Mouse (Mus musculus) induced T-regulatory cell, adult 2 months (primary cell): Measurements from ENCODE around the gene 5730409E04Rik.

Source experiments
- DNase-seq: peaks from one replicate; pipeline ENCODE4 v3.0.0-alpha.2; 2012; ENCODE audit warnings: low read depth

The 5730409E04Rik gene

DNA sequence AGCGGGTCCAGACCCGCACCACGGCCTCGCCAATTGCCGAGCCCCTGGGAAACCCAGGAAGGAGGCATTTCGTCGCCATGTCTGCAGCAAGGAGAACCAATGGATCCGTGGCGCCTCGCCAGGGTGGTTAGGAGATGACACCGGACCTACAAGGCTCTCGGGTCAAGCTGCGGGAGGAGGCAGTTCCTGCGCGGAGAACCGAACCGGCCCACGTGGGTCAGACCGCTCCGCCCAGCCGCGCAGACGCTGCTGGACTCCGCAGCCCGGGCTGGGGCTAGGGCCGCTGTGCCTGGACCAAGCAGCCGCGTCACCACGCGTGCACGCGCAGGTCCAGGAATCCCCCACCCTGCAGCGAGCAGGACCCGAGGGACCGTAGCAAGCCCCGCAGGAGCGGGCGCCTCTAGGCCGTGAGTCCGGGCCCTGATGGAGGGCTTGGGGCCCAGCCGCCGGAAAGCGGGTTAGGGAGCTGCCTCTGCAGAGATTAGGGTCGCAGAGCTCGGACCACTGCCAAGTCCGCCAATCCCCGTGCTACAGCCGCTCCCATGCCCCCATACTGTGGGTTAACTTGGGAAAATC is at the start of gene 5730409E04Rik:
Gene 5730409E04Rik, plus strand, starts transcription at position 213 of the 576 bp plus-strand sequence.
- peak; percentile 34 for DNase-seq

DNA sequence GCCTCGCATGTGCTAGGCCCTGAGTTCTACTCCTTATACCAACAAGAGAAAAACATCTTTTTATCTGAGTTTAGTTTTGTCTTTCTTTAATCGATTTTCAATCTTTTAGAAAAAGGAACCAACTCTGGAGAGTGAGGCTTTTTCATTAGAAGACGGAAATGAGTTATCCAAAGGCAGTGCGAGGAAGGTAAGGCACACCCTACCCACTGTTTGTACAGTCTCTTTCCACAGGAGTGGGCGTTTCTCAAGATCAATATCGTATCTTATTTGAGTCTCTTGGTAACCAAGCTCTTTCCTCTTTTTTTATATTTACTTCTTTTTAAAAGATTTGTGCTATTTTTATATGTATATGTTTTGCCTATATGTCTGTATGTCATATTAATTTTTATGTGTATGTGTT is 45.8 kb upstream of the 5730409E04Rik start:
- no peak for DNase-seq

DNA sequence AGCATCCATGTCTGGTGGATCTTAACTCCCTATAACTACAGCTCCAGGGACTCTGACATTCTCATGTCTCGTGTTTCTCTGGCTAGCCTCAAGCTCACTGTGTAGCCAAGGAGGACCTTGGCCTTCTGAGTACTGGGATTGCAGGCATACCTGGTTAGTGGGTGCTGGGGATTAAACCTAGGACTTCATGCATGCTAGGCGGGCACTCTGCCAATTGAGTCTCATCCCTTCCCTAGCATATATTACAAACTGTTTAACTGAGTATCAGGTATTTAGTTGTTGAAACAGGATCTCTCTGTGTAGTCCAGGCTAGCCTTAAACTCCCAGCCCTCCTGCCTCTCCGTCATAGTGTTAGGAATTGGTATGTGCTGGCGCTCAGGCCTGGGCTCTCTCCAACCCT is 42.4 kb upstream of the 5730409E04Rik start:
- no peak for DNase-seq

DNA sequence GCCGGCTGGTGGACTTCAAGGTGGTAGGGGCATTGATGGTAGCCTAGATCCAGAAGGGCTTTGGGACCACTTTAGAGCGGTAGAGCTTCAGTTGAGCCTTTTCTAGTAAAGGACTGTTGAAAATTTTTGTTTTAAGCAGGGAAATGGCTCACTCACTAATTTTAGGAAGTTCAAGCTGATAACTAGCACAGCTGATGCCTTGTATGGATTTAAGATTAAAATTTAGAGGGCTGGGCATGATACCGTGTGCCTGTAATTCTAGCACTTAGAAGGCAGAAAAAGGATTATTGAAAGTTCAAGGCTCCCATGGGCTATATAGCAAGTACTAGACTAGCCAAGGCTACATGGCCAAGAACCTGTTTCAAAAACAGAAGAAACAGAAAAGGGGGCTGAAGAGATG is 39.8 kb upstream of the 5730409E04Rik start:
- no peak for DNase-seq

DNA sequence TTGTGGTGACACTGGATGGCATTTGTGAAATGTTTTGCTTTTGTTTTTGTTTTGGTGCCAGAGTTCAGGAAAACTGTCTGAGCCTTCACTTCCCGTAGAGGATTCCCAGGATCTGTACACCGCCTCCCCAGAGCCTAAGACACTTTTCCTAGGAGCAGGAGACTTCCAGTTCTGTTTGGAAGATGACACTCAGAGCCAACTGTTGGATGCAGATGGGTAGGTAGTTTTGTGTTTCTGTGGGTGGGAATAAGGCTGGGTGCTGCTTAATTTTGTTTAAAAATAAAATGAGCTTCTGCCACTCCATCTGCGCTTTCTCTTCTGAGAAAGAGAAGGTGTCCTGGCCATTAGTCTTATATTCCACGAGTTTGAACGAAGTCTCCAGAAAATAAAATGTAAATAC is 33.3 kb upstream of the 5730409E04Rik start:
- DNase-seq, result no peak

DNA sequence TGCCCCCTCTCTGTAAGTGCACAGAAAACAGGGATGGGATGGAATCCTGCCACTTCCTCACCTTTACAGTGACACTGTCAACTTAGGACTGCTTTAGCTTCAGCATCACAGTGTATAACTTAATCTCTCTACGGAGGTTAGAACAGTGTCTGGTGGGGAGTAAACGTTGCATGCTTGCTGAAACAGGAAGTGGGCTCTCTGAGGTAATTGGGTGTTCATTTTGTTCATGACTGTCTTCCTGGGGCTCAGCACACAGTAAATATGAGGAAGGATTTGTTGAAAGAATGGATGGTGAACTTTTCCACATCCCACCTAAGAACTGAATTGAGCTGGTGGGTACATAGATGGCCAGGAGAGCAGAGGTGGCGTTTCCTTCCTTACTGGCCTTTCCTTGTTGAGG is 31.7 kb upstream of the 5730409E04Rik start:
- DNase-seq, result no peak

DNA sequence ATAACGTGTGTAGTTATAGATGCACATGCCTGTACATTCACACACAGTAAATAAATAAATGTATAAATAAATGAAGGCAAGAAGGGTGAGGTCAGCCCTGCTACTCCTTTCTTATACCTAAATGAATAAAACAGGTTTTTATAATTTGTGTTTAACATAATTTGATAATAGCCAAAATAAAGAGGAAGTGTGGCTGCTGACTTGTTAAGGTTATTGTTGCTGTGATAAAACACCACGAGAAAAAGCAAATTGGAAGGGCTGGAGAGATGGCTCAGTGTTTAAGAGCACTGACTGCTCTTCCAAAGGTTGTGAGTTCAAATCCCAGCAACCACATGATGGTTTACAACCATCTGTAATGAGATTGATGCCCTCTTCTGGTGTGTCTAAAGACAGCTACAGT is 30.5 kb upstream of the 5730409E04Rik start:
- no peak for DNase-seq

DNA sequence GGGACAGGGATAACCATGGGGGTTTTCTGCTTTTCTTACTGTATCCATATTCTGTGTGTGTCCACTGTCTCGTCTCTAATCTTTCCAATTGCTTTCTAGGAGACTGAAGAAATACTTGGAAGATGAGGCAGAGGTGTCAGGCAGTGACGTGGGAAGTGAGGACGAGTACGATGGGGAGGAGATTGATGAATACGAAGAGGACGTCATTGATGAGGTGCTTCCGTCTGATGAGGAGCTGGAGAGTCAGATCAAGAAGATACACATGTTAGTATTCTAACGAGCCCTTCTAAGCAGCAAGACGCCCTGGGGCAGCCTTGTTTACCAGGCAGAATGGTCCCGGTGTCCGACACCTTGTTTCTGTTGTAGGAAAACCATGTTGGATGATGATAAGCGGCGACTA is 23.9 kb upstream of the 5730409E04Rik start:
- DNase-seq, result no peak

DNA sequence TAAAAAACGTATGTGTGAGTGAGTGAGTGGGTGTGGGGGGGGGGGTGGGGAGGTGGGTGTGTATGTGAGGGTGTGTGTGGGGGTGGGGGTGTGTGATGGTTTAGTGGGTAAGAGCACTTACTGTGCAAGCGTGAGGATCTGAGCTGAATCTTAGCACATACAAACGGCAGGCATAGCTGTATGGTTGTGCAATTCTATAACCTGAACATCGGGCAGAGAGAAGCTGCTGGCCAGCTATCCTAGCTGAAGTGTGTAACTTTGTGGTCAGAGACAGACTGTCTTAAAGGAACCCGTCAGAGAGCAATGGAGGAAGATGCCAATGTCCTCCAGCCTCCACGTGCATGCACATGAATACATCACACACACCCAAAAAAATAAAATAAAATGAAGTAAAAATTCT is 17.6 kb upstream of the 5730409E04Rik start:
- DNase-seq, result no peak

DNA sequence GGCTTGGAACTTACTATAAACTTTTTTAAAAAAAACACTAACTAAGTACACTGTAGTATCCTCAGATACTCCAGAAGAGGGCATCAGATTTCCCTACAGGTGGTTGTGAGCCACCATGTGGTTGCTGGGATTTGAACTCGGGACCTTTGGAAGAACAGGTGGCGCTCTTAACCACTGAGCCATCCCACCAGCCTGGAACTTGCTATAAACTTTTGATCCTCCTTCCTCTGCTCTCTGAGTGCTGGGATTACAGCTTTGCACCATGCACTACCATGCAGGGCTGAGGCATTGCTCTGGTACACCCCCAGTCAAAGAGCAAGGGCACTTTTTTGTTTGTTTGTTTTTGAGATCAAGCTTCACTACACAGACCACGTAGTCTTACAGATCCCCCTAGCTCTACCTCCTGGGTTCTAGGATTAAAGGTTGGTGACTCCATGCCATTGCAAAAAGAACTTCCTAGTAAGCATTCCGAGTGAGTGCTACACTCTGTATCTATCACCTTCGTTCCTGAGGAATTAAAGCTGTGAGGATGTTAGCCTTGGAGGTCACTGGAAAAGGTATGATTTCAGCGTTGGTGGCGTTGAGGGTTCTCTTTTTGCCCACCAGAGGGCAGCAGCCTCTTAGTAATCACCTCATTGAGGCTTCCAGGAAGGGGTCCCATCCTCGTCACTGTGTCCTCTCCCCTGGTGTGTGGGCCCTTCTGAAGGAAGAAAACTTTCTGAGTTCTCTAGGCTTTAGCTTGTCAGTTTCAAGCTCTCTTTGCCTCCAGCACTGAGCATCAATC is 9.5 kb upstream of the 5730409E04Rik start:
- DNase-seq, result peak; percentile 75

DNA sequence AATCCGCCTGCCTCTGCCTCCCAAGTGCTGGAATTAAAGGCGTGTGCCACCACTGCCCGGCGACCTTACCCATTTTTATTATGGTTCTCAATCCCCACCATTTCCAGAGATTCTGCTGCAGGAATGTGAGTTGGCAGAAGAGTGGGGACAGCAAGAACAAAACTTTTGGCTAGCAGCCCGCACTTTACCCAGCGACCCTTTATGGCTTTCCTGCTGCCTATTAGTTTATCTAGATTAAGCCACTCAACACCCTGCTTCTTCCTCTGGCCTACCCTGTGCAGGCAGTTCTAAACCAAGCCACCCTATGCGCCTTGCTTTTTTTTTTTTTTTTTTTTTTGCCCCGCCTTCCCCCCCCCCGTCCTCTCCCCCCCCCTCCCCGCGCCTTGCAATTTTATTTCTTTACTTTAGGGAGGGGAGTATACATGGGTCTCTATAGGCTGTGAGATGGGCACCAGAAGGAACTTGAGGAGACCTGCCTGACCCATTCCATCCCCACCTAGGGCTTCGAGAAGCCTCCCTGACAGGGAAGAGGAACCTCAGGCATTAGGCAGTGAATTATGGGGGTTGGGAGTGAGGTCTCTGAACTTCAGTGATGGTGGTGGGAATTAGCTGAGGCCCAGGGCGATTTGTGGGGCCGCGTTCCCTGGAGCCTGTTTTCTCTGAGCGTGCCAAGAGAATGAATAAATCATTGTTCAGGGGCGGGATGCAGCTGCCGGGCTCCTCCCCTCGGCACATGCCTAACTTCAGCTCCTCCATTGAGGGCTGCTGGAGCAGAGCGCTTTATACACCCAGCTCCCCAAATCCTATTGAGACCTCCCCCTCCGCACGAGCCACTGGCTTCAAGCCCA is 7.8 kb upstream of the 5730409E04Rik start:
- no peak for DNase-seq

DNA sequence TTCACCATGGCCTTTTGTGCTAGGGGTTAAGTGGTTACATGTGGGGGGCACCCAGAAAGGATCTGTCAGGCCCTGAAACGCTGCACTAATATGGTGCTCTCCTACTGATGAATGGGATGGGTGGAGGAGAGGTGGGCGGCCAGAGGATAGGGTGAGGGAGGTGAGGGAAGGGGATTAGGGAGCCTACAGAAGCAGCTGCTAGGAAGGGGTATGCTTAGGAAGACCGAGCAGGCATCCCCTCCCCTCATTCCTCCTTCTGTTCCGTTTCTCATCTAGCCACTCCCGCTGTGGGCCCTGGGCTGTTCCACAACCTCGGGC is 7.2 kb upstream of the 5730409E04Rik start:
- DNase-seq, result no peak

DNA sequence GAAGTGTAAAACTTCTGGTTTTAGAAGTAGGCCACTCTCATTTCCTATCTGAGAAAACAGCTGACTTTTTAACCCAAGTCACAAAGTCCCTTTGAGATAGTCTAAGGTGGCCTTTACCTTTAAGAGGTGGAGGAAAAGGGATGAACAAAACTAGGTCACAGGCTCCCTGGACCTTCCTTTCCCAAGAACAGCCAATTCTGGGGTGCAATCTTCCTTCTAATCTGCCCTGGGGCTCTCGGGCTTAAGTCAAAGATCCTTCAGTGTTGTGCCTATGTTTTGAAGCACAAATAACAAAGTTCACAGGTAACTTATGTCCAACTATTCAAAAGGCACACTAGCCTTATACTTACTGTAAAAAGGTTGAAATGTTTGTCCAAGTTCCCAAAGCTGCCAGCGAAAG is 5.5 kb upstream of the 5730409E04Rik start:
- DNase-seq, result no peak

DNA sequence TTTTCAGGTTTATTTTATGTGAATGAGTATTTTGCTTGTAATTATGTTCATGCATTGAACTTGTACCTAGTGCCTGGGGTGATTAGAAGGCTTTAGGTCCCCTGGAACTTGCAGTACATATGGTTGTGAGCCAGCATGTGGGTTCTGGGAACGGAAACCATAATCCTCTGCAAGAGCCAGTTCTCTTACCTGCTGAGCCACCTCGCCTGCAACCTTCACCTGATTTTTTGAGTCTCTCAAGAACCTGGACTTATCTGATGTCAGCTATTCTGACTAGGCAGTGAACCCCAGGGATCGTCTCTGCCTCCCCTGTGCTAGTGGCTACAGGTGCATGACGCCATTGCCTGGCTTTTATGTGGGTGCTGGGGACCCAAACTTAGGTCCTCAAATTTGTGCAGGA is 3.9 kb upstream of the 5730409E04Rik start:
- no peak for DNase-seq

DNA sequence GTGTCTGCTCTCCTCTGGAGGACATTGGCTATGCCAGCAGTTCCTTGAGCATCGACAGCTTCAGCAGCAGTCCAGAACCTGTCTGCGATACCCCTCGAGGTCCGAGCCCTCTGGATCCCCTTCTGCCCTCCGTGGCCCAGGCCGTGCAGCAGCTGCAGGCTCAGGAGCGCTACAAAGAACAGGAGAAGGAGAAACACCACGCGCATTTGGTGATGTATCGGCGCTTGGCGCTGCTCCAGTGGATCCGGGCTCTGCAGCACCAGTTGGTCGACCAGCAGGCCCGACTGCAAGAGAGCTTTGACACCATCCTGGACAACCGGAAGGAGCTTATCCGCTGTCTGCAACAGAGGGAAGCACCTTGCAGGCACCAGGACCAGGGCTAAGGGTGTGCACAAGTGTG is 2.4 kb downstream of the 5730409E04Rik start:
- DNase-seq, result no peak

DNA sequence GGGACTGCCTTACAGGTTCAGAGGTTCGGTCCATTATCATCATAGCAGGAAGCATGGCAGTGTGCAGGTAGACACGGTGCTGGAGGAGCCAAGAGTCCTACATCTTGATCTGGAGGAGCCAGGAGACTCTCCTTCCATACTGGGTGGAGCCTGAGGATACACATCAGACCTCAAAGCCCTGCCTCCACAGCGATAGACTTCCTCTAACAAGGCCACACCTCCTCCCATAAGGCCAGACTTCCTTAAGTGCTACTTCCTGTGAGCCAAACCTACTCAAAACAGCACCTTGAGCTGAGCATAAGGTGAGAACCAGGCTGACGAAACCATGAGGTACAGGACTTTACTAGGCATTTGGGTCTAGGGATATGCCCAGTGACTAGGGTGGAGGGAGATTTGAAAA is 6.7 kb downstream of the 5730409E04Rik start:
- peak; percentile 21 for DNase-seq

DNA sequence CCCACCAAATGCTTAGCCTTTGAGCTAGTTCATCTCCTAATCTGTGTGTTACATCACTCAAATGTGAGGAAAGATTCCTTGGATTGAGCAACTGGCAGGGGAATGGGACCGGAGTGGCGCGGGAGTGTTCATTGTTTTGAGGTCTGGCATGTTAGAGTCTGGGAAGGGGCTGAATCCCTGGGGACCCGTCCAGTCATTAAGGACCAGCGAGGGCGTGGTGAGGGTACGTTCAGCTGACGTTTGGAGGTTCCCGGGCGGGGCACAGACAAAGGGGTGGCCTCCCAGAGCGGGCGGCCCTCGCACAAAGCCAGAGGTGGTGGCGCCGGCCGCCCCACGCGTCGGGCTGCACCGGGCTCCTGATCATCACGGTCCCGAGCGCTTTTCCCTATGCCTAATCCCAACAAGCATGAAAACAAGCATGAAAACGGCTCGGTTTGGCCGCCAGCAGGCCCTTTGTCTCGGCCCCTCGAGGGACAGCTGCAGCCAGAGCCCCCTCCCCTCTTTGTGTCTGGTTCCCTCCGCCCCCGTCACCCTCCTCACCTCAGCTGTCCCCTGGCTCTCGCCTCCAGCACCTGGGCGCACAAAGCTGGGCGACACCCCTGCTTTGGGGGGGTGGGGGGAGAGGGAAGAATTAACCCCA is 10.2 kb downstream of the 5730409E04Rik start:
- no peak for DNase-seq

DNA sequence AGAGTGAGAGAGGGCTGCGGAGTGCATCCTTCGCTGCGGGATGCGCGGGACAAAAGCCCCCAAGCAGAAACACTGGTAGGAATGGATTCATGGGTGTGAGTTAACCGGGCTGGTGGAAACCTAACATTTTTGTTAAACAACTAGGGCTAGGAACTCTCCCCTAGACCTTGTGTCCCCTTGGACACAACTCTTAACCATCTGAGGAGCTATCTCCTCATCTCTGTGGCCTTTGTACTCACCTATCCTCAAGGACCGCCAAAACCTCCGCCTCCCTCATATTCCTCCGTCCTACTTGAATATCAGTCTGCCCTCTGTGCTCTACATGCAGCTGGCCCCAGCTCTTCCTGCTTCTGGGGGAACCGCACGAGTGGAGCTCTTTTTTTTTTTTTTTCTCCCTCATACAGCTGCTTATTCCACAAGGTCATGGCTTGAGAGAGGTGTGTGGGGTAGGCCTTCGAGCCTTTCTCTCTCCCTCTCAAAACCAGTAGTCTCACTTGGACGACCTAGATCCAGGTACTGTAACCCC is 10.8 kb downstream of the 5730409E04Rik start:
- no peak for DNase-seq

DNA sequence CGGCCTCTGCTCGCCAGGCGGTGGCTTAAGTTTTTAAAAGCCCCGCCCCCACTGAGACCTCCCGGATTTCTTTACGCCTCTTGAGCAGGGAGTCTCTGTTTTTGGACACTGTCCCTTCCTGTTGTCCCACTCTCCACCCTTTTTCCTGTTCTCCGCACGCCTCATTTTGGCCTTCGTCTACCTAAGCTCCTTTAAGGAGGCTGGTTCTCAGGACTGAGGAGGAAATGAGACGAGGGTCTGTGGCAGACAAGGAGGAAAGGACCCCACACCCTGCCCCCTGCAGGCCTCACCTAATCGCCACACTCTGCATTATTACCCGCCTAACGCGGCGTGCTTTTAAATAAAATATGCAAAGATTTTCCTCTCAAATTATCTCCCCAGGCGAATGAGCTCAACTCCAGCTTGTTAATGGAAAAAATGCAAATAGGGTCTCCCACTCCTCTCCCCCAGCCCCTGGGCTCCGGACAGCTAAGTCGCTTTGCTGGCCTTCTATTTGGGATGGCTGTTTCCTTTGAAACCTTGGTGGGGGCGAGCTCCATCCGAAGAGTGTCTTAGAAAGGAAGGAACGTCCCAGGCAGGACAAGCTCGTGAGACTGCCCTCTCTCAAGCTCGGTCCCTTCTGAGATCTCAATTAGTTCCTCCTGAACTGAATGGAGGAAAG is 17.5 kb downstream of the 5730409E04Rik start:
- DNase-seq, result no peak

DNA sequence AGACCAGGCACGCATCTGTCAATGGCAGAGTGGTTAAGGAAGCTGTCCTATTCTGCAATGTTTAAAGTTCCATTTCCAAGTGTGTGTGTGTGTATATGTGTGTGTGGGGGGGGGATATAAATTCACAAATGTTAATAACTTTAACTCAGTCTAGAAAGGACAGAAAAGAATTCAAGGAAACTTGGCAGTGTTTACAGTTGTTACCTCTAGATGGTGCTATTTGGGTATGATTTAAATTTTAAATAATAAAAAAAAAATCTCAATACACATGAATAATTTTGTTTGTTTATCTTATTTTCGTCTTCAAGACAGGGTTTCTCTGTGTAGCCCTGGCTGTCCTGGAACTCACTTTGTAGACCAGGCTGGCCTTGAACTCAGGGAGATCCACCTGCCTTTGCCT is 22.3 kb downstream of the 5730409E04Rik start:
- DNase-seq, result peak; percentile 29

DNA sequence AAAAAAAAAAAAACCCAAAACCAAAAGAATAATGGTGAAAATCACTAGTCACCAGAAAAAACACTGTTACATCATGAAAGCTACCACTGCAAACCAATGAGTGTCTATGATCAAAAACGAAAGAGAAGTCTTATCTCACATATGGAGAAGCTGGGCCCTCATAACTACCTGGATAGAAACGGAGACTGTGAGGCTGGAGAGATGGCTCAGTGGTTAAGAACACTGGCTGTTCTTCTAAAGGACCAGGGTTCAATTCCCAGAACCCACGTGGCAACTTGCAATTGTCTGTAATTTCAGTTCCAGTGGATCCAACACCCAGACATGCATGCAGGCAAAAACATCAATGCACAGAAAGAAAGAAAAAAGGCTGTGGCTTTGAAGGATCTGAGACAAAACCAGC is 23.1 kb downstream of the 5730409E04Rik start:
- no peak for DNase-seq

DNA sequence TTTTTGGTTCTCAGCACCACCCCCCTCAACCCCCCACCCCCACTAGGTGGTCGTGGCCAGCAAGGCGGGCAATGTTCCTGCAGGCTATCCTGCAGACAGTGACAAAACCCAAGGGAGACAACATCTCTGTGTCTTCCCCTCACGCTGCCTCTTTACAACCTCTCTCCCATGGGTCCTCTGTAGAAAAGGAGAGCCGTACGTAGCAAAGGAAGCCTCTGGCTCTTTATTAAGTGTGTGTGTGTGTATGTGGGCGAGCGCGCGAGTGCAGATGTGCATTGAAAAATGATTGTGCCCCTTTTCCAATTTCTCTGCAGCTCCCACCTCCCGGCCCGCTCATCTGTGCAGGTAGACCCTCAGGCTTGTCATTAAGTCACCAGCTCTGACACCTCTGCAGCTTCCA is 26.7 kb downstream of the 5730409E04Rik start:
- no peak for DNase-seq
